Mouse (Mus musculus): ENCODE results near the gene Mrpl36.

The Mrpl36 gene

DNA sequence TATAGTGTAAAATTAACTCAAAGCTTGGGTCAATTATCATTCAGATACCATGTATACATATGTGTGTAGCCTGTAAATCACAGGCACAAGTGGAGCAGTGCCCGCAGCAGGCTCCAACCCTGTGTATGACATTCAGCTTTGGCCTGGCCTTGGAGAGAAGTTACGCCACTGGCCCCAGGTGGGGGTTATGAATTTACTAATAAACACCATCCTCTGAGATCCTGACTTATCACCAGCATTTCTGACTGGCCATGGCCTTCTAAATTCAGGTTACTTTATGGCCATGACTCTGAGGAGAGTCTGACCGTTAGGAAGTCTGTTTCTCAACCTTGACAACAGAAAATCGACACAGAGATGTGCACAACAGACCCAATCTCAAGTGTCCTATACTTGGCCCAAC lies 4.9 kb upstream of the Mrpl36 start:
- no peak for TF ChIP-seq GATA4 (IDR thresholded peaks at IDR 0.05; ENCODE audit: insufficient replicate concordance, low read length)

DNA sequence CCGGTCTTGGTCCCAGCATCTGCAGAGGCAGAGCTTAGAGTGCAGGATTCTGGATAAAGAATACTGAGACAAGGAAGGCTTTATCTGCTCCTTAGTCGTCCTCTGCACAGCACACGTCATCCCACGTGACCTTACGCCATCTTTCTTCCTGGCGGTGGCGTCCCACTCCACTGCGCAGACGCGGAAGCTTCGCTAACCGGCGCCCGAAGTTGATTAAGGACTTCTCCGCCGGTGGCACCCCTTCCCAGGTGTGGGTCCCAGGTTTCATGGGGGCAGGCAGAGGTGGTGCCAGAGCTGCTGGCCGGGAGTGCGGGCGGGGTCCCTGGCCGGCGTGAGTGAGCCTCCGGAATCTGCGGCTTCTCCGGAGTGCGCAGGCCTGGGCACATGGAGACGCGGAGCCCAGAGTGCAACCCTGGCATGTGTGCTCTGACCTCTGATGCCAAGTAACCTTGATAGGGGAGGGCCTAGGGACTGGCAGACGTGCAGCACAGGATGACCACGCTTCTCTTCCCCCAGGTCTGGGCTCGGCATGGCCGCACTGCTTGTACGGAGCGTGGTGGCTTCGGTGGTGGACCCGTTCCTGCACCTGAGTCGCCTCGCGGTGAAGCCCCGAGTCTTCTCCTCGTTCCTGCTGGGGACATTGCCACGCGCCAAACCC lies 2.7 kb downstream of the Mrpl36 start:
- TF ChIP-seq GATA4 (IDR thresholded peaks at IDR 0.05; ENCODE audit: insufficient replicate concordance, low read length) = peak; percentile 52; the same call in 1 of the 2 replicates

DNA sequence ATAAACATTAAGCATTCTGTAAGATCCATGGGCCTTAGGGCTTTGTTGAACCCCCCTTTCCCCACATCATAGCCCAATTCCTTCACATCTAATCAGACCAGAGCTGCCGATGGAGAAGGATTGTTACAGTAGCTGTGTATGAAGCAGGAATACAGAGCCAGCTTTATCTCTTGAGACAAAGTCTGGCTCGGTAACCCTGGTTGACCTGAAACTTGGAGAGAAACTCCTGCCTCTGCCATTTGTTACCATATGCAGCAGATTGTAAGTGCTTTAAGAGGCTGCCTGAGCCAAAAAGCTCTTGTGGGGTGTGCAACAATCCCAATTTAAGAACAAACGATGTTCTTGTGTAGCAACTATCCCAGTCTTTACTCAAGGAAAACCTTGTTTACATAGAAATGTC lies 3.4 kb downstream of the Mrpl36 start:
- no peak for TF ChIP-seq GATA4 (IDR thresholded peaks at IDR 0.05; ENCODE audit: insufficient replicate concordance, low read length)

DNA sequence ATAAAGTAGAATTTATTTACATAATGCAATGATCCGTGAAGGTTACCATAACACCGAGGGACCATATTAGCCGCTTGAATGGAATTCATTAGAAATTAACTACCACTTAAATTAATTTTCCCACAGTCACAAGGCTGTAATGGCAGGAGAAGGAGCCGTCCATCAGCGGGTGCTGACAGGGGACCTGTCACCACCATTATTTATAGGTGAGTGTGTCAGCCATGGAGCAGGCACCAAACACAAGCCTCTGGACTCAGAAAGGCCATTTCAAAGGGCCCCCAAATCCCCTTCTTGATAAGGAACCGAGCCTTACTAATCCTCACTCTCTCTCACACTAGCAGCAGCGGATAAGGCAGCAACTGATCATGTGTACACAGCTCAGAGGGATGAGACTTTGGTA lies 8.4 kb downstream of the Mrpl36 start:
- TF ChIP-seq GATA4 (IDR thresholded peaks at IDR 0.05; ENCODE audit: insufficient replicate concordance, low read length) = no peak

DNA sequence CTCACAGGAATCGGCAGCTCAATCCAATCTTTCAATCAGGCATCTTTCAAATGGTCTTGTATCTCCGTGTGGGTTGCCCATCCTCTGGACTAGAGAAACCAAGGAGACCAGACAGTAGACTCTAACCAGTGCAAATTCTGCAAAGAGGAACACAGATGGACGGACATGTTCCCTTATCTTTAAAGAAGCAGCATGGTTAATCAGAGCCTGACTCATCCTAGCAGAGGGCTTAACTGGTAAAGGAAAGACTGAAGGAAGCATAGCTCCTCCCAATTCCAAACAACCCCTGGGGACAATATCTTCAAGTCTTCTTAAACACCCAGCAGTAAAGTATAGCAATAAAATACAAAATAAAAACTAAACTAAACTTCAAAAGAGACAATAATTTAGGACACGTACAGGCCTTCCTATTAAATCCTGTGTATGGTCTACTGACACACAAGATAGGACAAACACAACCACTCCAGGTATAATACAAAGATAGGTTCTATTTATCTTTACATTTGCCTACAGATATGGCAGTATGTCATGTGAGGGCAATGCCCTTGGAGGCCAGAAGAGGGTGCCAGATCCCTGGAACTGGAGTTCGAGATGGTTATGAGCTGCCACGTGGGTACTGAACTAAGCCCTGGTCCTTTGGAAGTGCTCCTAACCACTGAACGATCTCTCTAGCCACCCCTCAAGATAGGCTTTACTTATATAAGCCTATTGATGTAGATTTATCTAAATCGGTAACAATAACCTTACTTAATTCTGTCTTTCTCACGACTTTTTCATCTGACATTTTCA lies 17.0 kb downstream of the Mrpl36 start:
- TF ChIP-seq GATA4 (IDR thresholded peaks at IDR 0.05; ENCODE audit: insufficient replicate concordance, low read length) = no peak

DNA sequence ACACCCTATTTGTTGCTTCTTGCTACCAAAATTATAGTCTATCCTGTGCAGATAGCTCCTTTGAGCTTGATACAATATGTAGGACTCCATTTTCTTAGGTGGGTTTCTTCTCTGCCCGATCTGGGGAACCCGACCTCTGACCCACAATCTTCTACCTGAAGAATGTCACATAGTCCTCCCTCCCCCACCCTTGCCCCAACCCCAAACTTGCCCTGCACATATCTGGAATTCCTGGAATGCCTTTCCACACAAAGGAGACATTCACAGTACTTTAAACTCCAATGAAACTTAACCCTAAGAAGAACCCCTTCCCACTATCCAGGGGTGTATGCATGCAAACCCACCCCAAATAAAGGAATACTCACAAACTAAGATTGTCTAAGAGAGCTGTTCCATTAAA lies 17.8 kb downstream of the Mrpl36 start:
- TF ChIP-seq GATA4 (IDR thresholded peaks at IDR 0.05; ENCODE audit: insufficient replicate concordance, low read length) = no peak

DNA sequence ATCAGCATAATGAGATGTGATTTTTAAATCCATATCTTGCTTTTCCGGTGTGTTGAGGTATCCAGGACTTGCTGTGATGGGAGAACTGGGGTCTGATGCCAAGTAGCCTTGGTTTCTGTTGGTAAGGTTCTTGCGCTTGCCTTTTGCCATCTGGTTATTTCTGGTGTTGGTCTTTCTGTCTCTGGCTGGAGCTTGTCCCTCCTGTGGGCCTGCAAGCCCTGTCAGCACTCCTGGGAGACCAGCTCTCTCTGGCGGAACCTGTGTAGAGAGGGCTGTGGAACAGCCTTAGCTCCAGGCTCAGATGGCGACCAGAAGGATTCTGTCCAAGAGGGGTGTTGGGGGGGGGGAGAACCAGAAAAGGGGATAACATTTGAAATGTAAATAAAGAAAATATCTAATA lies 18.4 kb downstream of the Mrpl36 start:
- TF ChIP-seq GATA4 (IDR thresholded peaks at IDR 0.05; ENCODE audit: insufficient replicate concordance, low read length) = no peak

DNA sequence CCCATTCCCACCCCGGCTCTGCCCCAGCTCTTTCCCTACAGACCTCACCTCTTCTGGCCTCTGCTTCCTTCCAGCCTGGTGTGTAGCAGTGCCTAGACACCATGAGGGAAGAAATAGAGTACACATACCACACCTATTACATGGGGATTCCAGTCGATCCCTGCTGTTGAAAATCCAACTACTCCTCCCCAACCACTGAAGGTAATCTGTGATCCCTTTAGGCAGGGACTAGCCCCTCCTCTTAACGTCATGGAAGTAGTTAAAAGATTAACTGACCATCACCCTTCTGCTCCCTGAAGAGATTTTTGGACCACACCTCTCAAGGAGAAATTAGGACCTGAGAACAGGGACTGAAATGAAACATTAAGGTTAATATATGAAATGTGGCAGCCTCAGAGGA lies 18.9 kb downstream of the Mrpl36 start:
- no peak for TF ChIP-seq GATA4 (IDR thresholded peaks at IDR 0.05; ENCODE audit: insufficient replicate concordance, low read length)

DNA sequence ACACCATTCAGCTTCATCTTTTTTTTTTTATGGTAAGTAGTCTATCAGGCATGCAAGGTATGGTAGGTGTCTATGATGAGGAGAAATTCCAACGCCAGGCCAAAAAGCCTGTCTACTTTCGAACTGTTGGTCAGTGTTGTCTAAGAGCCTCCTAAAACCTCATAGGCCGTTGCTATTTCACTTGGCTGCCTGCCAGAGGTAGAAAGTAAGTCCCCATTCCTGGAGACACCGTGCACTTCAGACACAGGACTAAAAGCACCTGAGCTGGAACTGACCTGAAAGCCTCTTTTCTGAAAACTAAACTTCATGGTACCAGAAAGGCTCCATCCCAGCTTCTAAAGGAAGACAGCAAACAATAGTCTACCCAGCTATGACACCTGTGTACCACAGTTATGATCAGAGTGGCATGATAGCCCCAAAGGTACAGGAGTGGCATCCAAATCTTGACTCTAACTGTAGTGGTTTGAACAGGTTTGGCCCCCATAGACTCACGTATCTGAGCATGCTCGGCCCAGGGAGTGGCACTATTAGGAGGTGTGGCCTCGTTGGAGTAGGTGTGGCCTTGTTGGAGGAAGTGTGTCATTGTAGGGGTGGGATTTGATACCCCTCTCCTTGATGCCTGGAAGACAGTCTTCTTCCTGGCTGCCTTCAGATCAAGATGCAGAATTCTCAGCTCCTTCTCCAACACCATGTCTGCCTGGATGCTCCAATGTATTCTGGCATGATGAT lies 19.8 kb downstream of the Mrpl36 start:
- no peak for TF ChIP-seq GATA4 (IDR thresholded peaks at IDR 0.05; ENCODE audit: insufficient replicate concordance, low read length)

DNA sequence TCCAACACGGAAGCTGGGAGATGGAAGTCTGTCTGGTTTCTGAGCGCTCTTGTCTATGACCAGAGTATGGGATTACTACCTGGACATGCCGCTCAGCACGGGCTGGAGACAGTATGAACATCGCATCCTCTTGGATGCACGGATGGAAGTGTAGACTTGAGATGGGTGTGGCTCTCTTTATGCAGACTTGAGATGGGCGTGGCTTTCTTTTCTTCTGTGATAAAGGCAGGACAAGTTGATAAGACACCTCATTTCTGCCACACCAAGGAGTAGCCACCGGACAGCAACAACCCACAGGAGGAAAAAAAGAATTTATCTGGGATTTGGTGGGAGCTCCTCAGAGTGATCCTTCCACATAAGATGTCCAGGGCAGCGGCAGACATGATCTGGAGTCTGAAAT lies 22.4 kb downstream of the Mrpl36 start:
- TF ChIP-seq GATA4 (IDR thresholded peaks at IDR 0.05; ENCODE audit: insufficient replicate concordance, low read length) = no peak

DNA sequence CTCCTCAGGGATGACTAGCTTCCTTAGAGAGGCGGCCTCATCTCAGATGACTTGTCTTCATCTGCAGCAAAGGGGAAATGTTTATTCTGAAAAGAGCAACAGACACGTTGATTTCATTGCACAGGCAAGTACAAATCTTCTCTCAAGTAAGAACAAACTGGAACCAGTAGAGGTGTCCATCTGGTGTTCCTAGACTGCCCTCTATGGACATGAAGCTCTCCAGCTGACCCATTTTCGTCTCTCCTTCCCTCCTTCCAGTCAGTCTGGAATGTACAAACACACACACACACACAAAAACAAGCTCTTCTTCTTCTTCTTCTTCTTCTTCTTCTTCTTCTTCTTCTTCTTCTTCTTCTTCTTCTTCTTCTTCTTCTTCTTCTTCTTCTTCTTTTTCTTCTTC lies 23.6 kb downstream of the Mrpl36 start:
- TF ChIP-seq GATA4 (IDR thresholded peaks at IDR 0.05; ENCODE audit: insufficient replicate concordance, low read length) = no peak

DNA sequence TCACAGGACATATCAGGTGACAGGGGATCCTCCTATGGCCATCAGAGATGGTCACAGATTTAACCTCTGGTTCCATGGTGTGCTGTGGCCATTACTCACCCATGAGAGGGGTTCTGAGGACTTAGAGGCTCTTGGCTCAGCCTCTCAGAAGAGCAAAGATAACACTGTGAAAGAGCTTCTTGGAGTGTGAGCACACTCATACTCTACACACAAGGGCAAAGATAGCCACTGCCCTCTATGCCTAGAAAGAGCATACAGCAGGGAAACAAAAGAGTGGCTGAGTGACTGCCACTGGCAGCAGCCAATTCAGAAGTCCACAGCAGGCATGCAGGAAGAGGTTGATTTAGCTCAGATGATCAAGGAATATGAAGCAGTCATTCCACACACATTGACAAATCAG lies 24.2 kb downstream of the Mrpl36 start:
- no peak for TF ChIP-seq GATA4 (IDR thresholded peaks at IDR 0.05; ENCODE audit: insufficient replicate concordance, low read length)

DNA sequence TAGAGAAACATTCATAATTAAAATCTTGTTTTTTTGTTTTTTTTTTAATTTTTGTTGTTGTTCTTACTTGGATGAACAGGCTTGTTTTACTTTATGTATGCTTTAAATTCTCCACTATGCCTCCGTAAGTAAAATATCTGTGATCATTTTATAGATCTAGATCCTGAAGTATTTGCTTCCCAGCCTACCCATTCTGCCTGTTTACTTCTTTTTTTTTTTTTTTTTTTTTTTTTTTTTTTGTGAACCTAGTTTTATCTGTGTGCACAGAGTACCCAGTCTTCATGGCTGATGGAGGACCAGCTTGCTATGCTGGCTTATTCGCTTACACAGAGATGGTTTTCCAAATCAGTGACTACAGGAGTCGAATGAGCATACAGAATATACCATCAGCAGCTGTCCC lies 28.8 kb downstream of the Mrpl36 start:
- no peak for TF ChIP-seq GATA4 (IDR thresholded peaks at IDR 0.05; ENCODE audit: insufficient replicate concordance, low read length)

DNA sequence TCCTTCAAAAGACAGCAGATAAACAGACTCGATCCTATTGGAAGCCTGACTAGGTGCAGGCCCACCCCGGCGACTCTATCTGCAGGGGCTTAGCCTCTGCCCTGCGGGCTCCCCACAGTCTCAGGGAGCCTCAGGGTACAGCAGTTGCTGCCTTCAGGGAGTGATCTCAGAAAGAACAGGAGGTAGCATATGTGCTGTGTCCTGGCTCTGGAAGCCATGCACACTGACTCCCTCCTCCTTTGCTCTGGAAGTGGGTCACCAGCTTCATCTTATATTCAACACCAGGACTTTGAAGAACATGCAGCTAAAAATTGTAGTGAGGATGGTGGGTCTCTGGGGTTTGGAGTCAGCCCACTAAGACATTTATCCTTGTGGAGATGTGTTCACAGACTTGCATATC lies 45.1 kb downstream of the Mrpl36 start:
- TF ChIP-seq GATA4 (IDR thresholded peaks at IDR 0.05; ENCODE audit: insufficient replicate concordance, low read length) = no peak

DNA sequence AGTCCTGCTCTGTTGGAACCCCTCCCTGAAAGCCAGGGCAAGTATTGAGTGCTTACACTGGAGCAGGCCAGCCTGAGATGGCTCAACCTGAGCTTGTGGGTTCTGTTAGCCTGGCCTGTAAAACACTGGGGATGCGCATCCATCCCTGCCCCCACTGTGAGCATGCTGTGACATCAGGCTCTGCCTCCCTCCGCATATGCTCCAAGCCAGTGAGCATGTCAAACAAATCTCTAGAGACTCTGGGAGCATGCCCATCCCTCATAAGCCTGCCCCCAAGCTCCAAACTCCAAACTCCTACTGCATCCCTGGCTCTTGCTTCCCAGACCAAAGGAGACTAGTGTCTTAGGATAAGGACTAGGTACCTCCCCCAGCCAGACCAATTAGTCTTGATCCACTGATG lies 46.3 kb downstream of the Mrpl36 start:
- no peak for TF ChIP-seq GATA4 (IDR thresholded peaks at IDR 0.05; ENCODE audit: insufficient replicate concordance, low read length)

DNA sequence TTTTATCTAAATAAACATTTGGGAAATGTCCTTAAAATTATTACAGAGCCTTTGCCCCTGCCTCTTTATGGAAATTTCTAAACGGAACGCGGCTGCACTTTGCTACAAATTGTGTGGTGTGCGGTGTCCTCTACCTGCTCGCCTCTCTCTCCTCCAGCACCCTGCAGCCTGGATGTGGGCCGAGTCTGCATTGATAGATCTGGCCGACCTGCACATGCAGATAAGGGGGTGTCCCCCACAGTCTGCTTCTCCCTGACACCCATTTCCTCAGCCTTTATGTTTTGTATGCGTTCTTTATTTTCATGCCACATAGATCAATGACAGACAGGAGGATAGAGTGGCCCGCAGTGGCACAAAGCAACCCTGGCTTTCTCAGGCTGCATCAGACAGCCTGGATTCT lies 49.3 kb downstream of the Mrpl36 start:
- TF ChIP-seq GATA4 (IDR thresholded peaks at IDR 0.05; ENCODE audit: insufficient replicate concordance, low read length) = no peak

All from liver, adult (tissue).